Mouse (Mus musculus) ES-E14 (cell line): Measurements from ENCODE around the gene Gm45194.

ENCODE experiments used
- CHD2 ChIP-seq: IDR thresholded peaks from 2 replicates; pipeline ENCODE4 v1.6.1; 2014; ENCODE audit warnings: mild to moderate bottlenecking, low read depth, low read length, inconsistent platforms
- HCFC1 ChIP-seq: IDR thresholded peaks from 2 replicates; pipeline ENCODE4 v1.6.1; 2012; ENCODE audit warnings: low read length, inconsistent platforms, borderline replicate concordance; ENCODE audit not compliant: insufficient read depth
- MAFK ChIP-seq: IDR thresholded peaks from 2 replicates; pipeline ENCODE4 v1.6.1; 2014; ENCODE audit warnings: mild to moderate bottlenecking, low read depth, low read length, inconsistent platforms; ENCODE audit not compliant: insufficient read depth
- ZNF384 ChIP-seq: IDR thresholded peaks from 2 replicates; pipeline ENCODE4 v1.6.1; 2012; ENCODE audit warnings: low read depth, low read length, inconsistent platforms

- TF ChIP-seq CHD2 (no peak), HCFC1 (no peak), ZNF384 (no peak), MAFK (no peak)
Measured at GRCm38 (mm10) chrX:111960909-111961308, 69.7 kb downstream of the Gm45194 start.
